Mouse (Mus musculus) left cerebral cortex, adult 18-20 months (tissue): ENCODE results near the gene Tenm2. TPM values are rescaled to one million over a fixed set of nuclear protein-coding genes. Genes with fewer than 3 reads are reported as not detected.

Experiments used
- DNase-seq, 2 experiments: peaks; one replicate each; pipeline ENCODE4 v3.0.0; 2021 to 2022; ENCODE audit warnings: low spot score in 2 of 2, mixed read lengths in 1 of 2
- total RNA-seq, 2 experiments: library from RNA; stranded (reverse); gene quantifications; 2 replicates each; pipeline ENCODE4 v1.2.3; 2021

The Tenm2 gene
- total RNA-seq, 2 experiments from 2014 or later = 74.9 to 82.1 TPM

- DNase-seq = no peak
These were observed 1263.4 kb downstream of the Tenm2 start for GRCm38 (mm10) chr11:35972270-35972931.

- DNase-seq = no peak
These were observed 1264.7 kb downstream of the Tenm2 start for GRCm38 (mm10) chr11:35970806-35971705.

GRCm38 (mm10) chr11:35968291-35968690 lies 1267.5 kb downstream of the Tenm2 start:
- no peak for DNase-seq

- DNase-seq = no peak
These were observed 1271.7 kb downstream of the Tenm2 start for GRCm38 (mm10) chr11:35963981-35964549.

GRCm38 (mm10) chr11:35963554-35963953 lies 1272.2 kb downstream of the Tenm2 start:
- DNase-seq = no peak

GRCm38 (mm10) chr11:35962431-35962830 lies 1273.3 kb downstream of the Tenm2 start:
- DNase-seq = no peak

- no peak for DNase-seq
These were observed 1276.5 kb downstream of the Tenm2 start for GRCm38 (mm10) chr11:35959270-35959669.
